In genomic region chr1:73935442-73936080, GRCm38 (mm10) we compare ENCODE assay signal across 12 mouse cellular contexts.
DNase-seq lines count a peak whose midpoint lies in the region; ATAC-seq lines count a peak whose summit lies in the region.
"Had no signal": no experiment of that assay in that cellular context is flagged by ENCODE, and none has a peak within 500 bp of the region (broad histone marks: within the 10 kb centered on the region; RNA-seq: fewer than 3 reads in every experiment).

No protein-coding gene starts in this region.

- peaks cover 85% of the 10 kb centered on the region for H3K4me1 ChIP-seq in heart, embryonic 13.5 days
- H3K4me1 ChIP-seq: neural tube, embryonic 12.5 days had no signal

- peak overlapping the region; percentile 34; the same call in 1 of the 2 replicates for H3K27ac ChIP-seq in heart, embryonic 13.5 days (replicated peaks)
- H3K27ac ChIP-seq: midbrain, embryonic 10.5 days; neural tube, embryonic 12.5 days had no signal

- H3K27me3 ChIP-seq in heart, embryonic 13.5 days (replicated peaks) = no peaks in the 10 kb centered on the region
- H3K27me3 ChIP-seq: neural tube, embryonic 12.5 days had no signal

- H3K9me3 ChIP-seq in heart, embryonic 13.5 days = no peaks in the 10 kb centered on the region
- H3K9me3 ChIP-seq: G1E; midbrain, embryonic 10.5 days; neural tube, embryonic 12.5 days had no signal

- peak; percentile 24; the same call in 1 of the 2 replicates for ATAC-seq in cerebellum, adult (ENCODE audit: insufficient number of reproducible peaks, low FRiP score, low TSS enrichment)
- ATAC-seq in heart, embryonic 13.5 days (ENCODE audit: extremely low read depth, insufficient number of reproducible peaks, low FRiP score, low TSS enrichment) = no peak

- WGBS in heart, embryonic 13.5 days = 53% methylated on average over 4 of the region's 4 CpGs

- no peak overlapping the region for H3K4me2 ChIP-seq in heart, embryonic 13.5 days
- H3K4me2 ChIP-seq: neural tube, embryonic 12.5 days had no signal

- DNase-seq in cerebellum, postnatal 14 days = no peak
- DNase-seq in heart, postnatal 10 days = no peak
- DNase-seq in right cerebral cortex, adult 18-20 months = peak; percentile 56
- no peak for DNase-seq in right cerebral cortex, postnatal 14 days
- DNase-seq in thymus, postnatal 10 days (ENCODE audit: low spot score in 2 of 2) = no peak
- DNase-seq in spleen, adult 12 weeks (ENCODE audit: low spot score) = no peak
- DNase-seq: liver had no signal

- H3K36me3 ChIP-seq in heart, embryonic 13.5 days = peaks cover 95% of the 10 kb centered on the region
- H3K36me3 ChIP-seq: G1E; midbrain, embryonic 10.5 days; neural tube, embryonic 12.5 days had no signal

- H3K9ac ChIP-seq in heart, embryonic 13.5 days = no peak overlapping the region
- H3K9ac ChIP-seq: neural tube, embryonic 12.5 days had no signal

- intact Hi-C loops in heart, postnatal 10 days (cut with DNase I) = no loop called here

- H3K4me3 ChIP-seq in heart, embryonic 13.5 days = no peak overlapping the region
- H3K4me3 ChIP-seq: midbrain, embryonic 10.5 days; neural tube, embryonic 12.5 days had no signal
